Mouse (Mus musculus): Measurements from ENCODE around the gene Arhgap35. TPM values are rescaled to one million over a fixed set of nuclear protein-coding genes. Genes with fewer than 3 reads are reported as not detected.

The Arhgap35 gene
- total RNA-seq, 1 experiment from 2014 or later = 15.9 TPM

DNA sequence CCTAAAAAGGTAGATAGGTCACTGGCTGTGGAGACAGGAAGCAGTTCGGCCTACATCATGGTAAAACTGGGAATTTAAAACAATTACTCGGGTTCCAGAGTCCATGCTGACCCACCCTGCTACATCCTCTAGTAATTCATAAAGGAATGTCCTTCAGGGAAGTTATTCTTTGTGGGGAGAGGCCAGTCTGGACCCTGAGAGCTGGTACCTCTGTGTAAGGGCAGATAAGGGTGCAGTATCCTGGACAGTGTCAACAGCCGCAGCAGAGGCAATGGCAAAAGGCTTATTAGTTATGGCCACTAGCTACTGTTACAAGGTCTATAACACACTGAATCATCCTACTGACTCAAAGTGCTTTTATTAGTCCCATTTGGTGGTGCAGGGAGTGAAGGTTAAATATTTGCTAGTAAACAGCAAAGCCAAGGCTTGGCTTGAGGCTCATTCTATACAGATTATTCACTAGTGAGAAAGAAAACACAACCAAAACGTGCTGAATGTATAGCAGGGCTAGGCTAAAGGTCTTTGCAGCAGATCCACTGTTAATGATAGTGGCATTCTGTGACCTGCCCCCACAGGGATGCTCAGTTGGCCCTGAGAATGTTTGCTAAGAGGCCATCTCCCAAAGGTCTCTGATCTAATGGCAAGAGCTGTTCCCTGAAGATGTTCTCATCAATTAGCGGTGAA is 77.4 kb downstream of the Arhgap35 start:
- ATAC-seq (replicated peaks; ENCODE audit: low read depth, poor library complexity, severe bottlenecking) = no peak

DNA sequence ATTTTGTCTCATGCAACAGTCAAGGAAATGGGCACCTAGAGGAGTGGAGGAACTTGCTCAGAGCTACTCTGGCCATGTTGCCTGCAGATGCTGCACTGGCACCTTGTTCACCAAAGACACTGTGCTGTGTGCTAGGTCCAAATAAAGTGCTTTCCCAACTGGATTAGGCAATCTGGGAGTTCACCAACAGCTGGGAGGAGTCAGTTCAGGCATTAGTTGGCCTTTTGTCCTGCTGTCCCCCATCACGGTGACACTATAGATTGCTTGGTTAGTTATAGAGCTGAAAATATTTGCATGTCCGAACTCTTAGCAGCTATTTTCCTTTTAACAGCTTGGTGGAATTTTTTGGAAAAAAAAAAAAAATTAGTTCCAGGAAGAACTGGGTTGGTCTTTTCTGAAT is 88.8 kb downstream of the Arhgap35 start:
- no peak for ATAC-seq (replicated peaks; ENCODE audit: low read depth, poor library complexity, severe bottlenecking)

DNA sequence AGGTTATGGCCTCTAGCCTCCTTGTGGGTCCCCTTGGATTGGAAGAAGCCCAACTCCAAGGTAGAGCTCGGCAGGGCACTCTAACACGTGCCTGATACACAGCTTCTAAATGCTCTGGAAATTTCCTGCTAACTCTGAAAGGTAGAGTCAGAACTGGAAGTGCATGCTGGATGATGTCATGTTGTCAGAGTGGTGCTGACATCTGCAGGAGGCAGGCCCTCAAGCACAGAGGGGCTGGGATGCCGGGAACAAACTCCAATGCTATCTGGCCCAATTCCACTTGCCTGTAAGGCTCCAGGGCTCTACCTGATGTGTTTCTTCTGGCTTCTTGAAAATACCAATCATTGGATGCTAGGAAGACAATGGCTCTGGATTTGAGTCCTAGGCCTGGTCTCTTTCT is 89.3 kb downstream of the Arhgap35 start:
- ATAC-seq (replicated peaks; ENCODE audit: low read depth, poor library complexity, severe bottlenecking) = no peak

DNA sequence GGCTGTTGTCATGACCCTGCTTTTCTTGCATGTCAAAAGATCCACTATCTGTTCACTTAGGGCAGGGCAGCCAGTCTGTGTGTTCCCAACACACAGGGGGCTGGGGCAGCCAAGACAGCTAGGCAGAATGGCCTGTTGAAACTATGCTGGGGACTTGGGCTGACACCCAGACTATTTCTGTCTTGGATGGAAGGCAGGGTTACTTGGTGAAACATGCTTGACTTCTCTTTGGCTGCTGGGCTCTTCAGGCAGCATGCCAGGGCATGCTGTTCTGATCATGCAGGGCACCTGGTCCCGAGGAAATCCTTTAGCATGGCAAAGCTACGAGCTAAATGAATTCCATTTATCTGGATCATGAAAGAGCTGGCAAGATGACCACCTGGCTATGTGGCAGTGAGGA is 90.5 kb downstream of the Arhgap35 start:
- ATAC-seq (replicated peaks; ENCODE audit: low read depth, poor library complexity, severe bottlenecking) = no peak

DNA sequence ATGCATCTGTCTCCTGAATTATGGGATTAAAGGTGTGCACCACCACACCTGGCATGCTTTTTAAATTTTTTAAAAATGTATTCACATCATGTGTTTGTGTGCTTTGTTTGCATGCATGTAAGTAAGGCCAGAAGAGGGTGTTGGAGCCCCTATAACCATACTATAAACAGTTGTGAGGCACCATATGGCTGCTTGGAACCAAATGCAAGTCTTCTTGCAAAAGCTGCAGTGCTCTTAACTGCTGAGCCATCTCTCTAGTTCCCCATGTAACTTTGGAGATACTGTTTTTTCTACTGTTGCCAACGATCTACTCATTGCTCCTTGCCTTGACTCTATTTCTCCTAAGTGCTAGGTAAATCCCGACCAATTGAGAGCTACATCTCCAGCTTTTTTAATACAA is 95.5 kb downstream of the Arhgap35 start:
- no peak for ATAC-seq (replicated peaks; ENCODE audit: low read depth, poor library complexity, severe bottlenecking)

DNA sequence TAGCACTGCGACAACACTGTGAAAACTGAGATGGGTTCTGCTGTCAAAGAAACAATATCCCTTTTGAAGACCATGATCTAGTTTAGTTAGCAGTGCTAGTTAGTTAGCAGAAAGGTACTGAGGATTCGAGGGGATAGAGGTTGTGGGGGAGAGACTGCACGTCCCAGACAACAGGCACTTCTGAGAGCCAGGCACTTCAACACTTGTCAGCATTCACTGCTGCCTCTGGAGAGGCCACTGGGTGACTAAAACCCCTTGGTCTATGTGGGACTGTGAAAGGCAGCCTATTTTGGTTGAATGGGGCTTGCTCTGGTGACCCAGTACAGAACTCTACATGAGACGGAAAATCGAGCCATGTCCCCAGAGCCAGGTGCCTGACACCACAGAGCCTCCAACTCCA is 97.6 kb downstream of the Arhgap35 start:
- ATAC-seq (replicated peaks; ENCODE audit: low read depth, poor library complexity, severe bottlenecking) = no peak

DNA sequence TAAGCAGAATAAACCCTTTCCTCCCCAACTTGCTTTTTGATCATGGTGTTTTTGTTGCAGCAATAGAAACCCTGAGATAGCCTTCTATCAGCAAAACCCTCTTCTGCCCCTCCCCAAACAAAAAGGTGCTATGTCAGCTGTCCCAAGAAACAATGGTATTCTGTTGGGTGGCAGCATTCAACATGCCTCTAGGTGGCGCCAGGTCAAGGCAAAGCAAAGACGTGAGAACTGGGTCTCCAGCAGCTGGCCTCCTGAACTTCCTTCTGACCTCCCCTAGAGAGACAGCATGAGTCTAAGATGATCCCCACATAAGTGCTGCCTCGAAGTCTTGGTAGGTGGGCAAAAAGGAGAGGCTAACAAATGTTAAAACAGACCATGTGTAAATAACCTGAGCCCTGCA is 107.5 kb downstream of the Arhgap35 start:
- peak; percentile 91 for ATAC-seq (replicated peaks; ENCODE audit: low read depth, poor library complexity, severe bottlenecking)

DNA sequence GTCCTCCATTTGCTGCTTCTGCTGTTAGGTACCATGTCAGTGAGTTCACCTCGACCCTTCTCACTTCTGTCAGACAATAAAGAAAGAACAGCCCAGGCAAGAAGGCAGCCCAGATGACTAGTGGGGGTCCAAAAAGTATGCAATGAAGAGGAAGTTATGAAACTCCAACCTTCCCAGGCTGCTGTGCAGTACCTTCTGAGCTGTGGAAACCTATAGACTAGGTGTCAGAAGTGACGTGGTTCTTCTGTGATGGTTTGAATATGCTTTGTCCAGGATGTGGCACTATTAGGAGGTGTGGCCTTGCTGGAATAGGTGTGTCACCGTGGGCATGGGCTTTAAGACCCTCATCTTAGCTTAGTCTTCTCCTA is 109.6 kb downstream of the Arhgap35 start:
- no peak for ATAC-seq (replicated peaks; ENCODE audit: low read depth, poor library complexity, severe bottlenecking)

DNA sequence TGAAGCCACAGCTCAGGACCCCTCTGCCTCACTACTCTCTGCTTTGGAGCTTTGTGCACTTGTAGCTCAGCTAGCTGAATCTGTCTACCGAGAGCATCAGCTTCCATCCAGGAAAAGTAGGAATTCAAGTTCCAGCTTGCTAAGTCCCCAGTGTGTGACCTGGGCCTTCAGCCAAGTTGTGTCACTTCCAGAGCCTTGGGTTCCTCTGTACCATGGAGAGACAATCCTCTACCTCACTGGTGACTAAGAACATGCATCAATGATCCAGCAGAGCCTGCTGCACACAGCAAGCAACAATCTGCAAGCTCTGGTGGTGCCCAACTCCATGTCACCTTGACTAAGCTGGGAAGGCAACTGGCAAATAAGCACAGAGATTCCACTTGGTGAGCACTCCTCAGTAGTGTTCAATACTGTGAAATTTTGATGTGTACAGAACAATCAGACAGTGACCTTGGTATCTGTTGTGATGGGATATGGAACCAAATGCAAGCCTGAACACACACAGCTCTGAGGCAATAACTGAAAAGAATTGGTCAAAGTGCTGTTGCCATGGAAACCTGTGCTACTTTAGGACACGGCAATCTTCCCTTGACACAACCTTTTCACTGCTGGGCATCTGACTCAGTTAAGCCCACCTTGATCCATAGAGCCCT is 110.1 kb downstream of the Arhgap35 start:
- ATAC-seq (replicated peaks; ENCODE audit: low read depth, poor library complexity, severe bottlenecking) = no peak

DNA sequence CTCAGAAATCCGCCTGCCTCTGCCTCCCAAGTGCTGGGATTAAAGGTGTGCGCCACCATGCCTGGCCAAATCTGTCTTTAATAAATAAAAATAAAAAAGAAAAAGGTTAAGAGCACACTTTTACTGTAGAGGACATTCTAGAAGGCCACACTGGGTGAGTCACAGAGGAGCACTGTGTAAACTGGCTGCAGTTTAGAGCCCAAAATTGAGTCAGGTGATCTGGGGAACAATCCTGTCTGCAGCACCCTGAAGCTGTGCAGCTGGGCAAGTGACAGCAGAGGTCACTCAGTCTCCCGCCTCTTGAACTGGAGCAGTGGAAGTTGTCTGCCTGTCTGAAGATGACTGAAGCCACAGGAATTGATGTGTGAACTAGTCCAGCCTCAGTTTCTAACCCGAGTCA is 113.2 kb downstream of the Arhgap35 start:
- no peak for ATAC-seq (replicated peaks; ENCODE audit: low read depth, poor library complexity, severe bottlenecking)

DNA sequence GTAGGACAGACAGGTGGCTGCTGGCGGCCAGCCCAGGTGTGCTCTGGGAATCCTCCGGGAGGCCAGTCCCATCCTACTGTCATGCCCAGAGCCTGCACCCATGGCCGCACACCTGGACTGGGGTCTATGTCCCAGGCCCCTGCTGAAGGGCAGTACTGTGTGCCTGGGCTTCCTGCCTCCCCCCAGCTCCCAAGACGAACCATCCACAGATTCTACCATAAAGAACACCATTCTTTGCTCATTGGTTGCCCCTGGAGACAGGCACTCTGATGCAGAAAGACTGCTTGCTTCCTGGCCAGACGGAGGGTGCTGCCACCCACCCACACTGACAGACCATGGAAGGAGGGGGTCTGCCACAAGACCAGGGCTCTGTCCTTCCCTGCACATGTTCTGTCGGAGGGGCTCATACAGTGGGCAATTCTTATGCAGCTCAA is 115.1 kb downstream of the Arhgap35 start:
- no peak for ATAC-seq (replicated peaks; ENCODE audit: low read depth, poor library complexity, severe bottlenecking)

DNA sequence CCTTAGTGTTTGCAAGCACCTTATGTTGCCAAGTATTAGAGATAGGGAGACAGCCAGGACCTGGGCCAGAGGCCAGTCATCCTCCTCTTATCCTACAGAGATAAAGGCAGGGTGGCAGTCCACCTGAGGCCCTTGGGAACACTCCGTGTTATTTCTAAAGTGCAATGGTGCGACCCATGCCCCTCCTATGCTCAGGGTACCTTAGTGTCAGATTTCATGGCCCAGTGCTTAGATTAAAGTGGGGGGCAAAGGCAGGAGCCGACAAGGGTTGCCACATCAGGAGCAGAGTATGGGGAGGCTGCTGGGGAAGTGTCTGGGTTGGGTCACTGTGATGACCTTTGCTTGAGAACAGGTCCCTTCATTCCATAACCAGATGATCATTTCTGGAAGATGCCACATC is 118.5 kb downstream of the Arhgap35 start:
- no peak for ATAC-seq (replicated peaks; ENCODE audit: low read depth, poor library complexity, severe bottlenecking)

DNA sequence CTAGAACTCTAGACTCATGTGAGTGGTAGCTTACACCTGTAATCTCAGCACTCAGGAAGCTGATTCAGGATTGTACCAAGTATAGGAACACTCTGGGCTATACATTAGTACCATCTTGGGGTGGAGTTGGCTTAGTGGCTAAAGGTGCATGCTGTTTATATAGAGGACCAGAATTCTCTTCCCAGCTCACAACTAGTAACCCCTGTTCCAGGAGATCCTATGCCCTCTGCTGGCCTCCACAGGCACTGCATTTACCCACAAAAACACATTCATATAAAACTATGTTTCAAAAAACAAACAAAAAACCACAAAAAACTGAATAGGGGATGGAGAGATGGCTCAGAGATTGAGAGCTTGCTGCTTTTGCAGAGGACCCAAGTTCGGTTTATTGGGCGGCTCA is 121.4 kb downstream of the Arhgap35 start:
- ATAC-seq (replicated peaks; ENCODE audit: low read depth, poor library complexity, severe bottlenecking) = peak; percentile 50

DNA sequence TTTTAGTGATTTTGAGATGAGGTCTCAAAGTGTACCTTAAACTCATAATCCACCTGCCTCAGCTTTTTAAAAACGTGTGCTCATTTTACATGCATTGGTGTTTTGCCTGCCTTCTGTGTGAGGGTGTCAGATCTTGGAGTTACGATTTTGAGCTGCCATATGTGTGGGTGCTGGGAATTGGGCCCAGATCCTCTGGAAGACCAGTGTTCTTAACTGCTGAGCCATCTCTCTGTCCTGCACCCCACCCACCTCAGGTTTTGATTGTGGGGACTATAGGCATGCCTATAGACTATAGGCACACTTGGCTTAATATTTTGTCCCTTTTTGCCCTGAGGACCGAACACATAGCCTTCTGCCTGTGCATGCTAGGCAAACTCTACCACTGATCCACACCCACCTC is 122.6 kb downstream of the Arhgap35 start:
- ATAC-seq (replicated peaks; ENCODE audit: low read depth, poor library complexity, severe bottlenecking) = no peak

DNA sequence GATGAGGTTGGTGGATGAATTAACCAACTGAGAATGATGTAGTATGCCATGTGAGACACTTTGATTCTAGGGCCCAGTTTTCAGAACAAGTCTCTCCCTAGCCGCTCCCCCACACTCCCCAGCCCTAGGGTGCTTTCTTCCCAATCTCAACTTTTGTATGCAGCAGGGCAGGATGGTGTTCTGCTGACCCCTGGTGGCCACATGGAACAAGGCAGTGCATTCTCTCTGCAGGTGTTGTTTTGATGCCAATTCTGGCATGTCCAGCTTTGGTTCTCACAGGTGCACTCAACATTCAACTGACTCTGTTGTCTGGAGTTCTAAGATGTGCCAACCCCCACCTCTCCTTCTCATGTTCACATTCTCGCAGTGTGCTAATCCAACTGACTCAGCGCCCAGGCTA is 123.0 kb downstream of the Arhgap35 start:
- ATAC-seq (replicated peaks; ENCODE audit: low read depth, poor library complexity, severe bottlenecking) = peak; percentile 85

DNA sequence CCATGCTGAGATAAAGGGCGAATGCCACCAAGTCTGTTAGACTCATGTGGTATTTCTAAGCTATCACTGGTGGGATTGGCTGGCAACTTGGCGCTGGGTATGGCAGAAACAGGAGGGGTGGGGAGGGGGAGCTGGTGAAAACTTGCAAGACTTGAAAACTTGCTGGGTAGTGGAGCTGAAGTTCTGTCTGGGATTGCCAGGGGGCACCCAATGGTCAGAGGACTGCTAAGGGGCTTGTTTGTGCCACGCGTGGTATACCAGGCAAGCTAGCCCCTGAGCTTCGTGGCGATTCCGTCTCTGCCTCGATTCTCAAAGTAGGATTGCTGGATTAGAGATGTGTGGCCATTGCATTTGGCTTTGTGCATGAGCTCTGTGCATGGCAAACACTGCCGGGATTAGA is 124.8 kb downstream of the Arhgap35 start:
- ATAC-seq (replicated peaks; ENCODE audit: low read depth, poor library complexity, severe bottlenecking) = no peak

DNA sequence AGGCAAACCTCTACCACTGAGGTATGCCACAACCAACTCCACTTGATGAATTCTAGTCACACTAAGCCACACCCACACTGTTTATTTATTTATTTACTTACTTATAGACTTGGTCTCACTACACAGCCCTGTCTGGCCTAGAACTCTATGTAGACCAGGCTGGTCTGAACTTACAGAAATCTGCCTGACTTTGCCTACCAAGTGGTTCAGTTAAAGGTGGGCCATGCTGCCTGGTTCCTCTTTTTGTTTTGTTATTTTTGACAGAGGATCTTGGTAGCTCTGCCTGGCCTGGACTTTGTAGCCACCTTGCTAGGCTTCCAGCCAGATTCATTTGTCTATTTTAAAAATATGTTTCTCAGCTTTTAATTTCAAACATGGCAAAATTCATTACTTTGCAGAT is 126.0 kb downstream of the Arhgap35 start:
- no peak for ATAC-seq (replicated peaks; ENCODE audit: low read depth, poor library complexity, severe bottlenecking)

DNA sequence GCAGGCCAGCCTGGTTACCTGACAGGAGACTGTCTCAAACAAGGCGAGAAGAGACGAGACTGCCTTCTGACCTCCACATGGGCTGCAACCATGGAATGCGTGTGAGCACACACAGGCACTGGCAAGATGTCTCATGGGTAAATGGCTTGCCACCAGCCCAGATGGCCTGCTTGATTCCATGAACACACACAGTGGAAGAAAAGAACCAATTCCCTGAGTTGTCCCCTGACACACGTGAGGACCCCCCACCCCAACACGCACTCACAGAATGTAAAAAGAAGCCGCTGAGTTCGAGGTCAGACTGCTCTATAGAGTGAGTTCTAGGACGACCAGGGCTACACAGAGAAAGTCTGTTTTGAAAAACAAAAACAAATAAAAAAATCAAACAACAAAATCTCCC is 137.2 kb downstream of the Arhgap35 start, which contains the start of gene Npas1:
Gene Npas1 (minus strand): TSS at position 101 of the 400 bp plus-strand sequence.
- no peak for ATAC-seq (replicated peaks; ENCODE audit: low read depth, poor library complexity, severe bottlenecking)

DNA sequence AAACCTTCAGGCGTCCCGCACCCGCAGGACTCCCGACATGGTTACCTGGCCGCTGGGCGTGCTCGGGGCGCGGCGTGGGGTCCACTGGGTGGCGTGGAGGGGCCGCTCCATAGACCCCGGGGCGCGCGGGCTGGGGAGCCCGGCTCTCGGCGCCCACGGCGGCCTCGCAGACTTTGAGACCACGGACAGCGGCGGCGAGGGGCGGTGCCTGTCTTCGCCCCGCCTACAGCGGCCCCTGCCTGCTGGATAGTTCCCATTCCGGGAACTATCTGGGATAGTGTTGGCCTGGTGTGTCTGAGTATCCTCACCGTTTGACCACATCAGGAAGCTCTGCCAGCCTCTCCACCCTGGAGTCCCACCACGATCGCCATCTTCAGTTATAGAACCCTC is 138.2 kb downstream of the Arhgap35 start:
- ATAC-seq (replicated peaks; ENCODE audit: low read depth, poor library complexity, severe bottlenecking) = no peak

DNA sequence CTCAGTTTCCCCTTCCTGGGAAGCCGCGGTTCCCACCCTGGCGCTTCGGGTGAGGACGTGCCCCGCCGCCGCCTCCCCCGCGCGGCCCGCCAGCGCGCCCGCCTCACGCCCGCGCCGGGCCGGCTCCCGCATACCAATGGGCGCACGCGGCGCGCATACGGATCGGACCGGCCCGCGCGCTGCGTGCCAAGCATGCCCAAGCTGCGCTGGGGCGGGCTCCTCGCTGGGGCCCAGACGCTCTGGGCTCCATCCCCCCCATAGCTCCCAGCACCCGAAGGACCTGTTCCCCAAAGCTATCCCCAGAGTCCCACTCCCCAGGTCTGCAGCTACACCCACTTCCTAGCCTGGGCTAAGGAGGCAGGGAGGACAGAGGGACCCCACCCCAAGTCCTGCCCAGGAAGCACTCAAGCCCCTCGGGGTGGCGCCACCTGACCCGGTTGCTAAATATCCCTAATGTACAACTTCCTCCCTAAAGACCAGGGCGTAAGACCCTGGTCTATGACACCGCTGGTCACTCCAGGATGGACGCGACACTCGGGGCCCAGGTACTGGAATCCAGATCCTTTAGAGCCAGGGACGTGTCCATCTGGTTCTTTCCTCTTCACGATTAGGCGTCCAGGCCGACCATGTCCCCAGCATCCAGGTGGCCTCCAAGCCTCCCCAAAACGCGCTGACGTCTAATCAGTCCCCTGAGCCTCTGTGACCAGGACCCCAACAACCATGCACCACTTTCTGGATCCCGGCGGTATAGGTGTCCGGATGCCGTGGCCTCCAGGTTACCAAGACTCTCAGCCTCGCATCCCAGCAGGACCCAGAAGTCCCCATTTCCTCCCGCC is 138.8 kb downstream of the Arhgap35 start:
- ATAC-seq (replicated peaks; ENCODE audit: low read depth, poor library complexity, severe bottlenecking) = no peak

DNA sequence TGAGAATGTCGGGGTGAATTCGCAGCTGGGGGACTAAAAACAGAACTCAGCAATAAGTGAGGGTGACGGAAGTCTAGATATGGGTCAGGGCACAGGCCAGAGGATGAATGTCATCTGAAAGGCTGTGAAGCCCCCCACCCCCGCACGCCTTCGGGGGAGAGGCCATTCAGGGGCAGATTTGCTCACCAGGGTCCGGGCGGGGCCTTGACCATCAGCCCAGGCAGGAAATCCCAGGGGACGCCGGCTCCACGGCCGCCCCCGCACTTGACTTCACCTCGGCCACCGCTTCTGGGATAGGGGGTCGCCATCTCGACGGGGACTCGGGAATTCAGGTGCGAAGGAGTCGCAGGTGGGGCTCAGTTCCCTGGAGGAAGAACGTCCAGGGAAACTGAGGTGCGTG is 139.5 kb downstream of the Arhgap35 start:
- ATAC-seq (replicated peaks; ENCODE audit: low read depth, poor library complexity, severe bottlenecking) = no peak

Measured in common myeloid progenitor, adult 5-6 weeks (primary cell).